Mouse (Mus musculus) urinary bladder, postnatal 25 days (tissue): ENCODE measurements at regions not wholly inside any gene's neighbourhood (a gene's known extent, or its start where the extent isn't known, plus 50 kb on each side); places are given as distances from the start of the nearest gene placed in this dataset.

Experiments
- DNase-seq: peaks from one replicate; pipeline ENCODE4 v3.0.0; 2022; ENCODE audit warnings: low spot score

DNA sequence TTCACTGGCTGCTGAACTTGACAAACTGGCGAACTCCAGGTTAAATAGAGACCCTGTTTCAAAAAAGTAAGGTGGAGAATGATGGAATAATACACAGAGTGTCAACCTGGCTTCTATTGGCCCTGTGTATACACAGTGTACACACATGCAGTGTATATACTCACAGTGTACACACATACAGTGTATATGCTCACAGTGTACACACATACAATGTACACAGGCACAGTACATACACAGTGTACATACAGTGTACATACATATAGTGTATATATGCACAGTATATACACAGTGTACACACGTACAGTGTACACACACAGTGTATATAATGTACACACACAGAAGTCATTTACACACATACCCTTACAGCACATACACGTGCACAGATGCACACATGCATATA is 52.4 kb upstream of the Aldh1b1 start:
- no peak for DNase-seq

DNA sequence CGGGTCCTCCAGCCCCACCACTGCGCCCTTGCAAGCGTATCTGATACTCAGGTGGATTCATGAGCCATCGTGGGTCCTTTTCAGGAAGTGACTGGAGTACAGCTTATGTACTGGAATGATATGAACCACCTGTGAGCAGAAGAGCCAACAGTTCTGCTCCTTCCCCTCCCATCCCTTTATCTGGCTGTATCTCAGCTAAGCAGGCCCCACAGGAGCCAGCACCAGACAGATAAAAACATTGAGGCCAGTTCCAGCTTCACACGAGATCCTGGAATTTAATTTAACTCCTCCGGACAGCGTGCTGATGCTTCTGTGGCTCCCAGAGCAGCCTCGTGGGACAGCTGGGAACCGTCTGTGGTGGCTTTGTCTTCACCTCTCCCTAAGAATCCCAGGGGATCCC is 53.1 kb upstream of the Aldh1b1 start:
- DNase-seq, result no peak

DNA sequence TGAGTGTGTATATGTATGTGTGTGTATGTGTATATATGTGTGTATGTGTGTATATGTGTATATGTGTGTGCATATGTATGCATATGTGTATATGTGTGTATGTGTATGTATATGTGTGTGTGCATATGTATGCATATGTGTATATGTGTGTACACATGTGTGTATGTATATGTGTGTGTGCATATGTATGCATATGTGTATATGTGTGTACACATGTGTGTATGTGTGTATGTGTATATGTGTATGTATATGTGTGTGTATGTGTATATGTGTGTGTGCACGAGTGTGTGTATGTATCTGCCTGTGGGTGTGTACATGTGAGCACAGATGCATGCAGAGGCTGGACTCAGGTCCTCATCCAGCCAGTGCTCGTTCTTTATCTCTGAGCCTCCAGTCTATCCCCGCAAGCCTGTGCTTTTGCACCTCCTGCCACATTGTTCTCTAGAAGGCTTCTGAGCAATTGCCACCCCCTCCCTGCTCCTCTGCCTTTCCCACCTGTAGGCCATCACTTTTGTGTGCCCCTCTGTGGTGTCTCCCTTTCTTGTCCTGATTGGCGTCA is 53.9 kb upstream of the Aldh1b1 start:
- DNase-seq, result no peak

DNA sequence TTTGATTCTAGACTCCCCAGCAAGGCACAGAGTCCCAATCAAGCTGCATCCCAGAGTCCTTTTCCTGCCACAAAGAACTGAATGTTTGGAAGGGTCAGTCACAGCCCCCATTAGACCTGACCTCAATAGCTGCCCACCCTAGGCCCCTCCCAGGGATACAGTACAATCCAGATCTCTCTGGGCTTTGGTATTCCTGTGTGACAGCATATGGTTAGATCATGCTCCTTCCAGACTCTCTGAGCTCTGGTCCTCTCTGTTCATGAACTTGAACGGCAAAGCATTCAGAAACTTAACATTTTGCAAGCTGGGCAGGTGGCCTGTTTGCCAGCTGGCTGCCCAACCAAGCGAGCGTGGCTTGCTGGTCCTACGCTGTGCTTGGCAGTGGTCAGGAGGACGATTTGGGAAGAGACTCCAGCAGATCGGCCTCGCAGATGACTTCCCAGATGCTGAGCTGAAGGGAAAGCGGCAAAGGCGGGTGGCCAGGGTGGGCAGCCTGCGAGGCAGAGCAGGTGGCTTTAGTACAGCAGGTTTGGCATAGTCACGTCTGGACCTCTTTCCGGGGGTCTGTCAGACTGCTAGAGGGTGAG is 58.0 kb upstream of the Aldh1b1 start:
- no peak for DNase-seq

DNA sequence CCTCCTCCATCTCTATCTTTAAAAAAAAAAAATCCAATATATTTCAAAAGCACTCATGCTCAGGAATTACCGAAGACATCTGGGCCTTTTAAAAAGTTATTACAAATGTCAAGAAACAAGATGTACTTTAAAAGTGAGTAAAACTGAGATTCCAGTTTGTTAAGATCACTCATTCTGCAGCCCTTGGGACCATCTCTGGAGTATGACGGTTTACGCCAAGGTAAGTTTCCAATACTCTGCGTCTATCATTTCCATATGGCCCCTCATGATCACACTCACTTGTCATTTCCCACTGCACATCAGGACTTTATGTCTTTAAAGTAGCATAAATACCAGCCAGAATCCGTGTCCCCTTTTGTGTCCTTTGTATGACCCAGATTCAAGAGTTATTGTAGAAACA is 58.5 kb upstream of the Aldh1b1 start:
- no peak for DNase-seq

DNA sequence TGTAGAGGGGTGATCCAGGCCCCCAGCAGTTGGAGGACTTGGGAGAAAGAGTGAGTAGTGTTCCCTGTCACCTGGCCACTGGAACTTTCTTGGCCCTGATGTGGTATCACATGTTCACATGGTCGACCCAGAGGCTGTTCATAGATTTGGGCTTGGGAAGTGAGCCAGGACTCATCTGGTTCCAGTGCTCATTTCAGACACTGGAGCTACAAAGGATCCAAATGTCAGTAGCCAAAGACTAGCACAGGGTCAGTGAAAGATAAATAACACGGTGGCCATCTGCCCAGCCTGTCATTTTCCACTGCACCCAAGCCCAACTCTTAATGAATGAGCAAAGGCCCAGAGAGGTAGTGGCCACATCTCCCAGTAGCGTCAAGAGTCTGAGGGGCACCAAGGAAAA is 59.1 kb upstream of the Aldh1b1 start:
- no peak for DNase-seq

DNA sequence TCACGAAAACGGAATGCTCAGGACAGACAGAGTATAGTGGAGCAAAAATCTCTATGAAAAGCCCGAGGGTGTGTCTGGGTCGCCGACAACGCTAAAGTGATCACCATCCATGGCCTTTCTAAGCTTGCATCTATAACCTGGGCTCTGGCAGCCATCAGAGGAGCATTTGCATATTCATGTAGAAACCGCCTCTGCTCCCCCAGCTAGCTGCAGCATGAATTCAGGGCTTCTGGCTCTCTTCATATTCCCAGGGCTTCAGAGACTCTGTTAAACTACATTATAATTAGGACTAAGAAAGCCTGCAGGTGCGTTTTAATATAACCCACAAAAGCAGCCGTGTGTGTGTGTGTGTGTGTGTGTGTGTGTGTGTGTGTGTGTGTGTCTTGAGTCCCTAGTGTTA is 59.7 kb upstream of the Aldh1b1 start:
- DNase-seq, result no peak

DNA sequence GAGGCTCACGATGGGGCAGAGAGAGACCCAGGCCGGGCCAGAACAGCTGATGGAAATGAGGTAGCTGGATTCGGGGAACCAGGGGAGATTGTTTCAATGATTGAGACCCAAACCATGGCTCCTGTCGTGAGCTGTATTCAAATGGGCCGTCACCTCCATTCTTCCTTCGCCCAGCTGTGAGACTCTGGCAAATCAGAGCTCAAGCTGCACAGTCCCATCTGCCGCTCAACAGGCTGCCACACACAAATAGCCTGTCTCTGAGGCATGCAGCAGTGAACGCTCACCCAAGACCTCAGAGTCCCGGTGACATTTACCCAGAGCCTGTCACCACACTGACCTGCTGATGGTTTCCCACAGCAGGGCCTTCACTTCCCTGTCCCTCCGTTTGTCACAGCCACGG is 60.1 kb upstream of the Aldh1b1 start:
- no peak for DNase-seq

DNA sequence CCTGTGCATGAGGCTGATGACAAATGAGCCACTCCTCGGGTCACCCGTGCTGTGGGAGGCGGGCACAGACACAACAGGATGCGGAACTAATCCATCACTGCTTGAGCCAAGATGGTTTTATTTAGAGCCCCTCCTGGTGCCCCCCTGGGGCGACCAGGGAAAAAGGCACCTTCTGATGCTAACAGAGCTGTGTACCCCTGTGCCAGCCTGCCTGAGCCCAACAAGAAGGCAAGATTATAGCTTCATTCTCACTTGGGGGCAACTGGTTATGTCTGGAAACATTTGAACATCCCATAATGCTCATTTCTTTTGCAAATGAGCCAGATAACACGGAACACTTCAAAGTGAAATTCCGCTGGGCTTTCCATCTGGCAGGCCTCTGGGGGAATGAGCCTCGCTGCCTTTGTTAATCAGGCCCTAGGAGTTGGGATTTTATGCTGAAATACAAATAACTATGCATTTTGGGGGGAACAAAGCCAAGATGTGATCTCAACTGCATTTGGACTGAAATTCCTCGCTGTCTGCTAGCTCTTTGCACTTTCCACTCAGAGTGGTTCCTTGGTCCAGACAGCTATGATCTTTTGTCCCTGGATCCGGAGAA is 62.5 kb upstream of the Aldh1b1 start:
- no peak for DNase-seq

DNA sequence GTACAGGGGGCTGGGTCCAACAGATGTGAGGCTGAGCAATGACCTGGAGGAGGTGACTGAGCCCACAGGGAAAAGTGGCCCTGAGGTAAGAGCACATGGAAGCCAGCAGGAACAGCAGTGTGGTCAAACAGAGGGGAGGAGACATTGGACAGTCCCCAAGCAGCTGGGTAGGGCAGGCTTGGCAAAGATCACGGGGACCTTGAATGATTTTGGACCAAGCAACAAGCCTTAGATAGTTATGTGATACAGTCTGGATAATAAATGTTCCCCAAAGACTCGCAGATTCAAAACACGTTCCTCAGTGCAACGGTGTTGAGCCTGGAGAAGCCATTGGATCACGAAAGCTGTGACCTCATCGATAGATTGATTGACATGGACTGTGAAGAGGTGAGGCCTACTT is 64.8 kb upstream of the Aldh1b1 start:
- DNase-seq, result no peak

DNA sequence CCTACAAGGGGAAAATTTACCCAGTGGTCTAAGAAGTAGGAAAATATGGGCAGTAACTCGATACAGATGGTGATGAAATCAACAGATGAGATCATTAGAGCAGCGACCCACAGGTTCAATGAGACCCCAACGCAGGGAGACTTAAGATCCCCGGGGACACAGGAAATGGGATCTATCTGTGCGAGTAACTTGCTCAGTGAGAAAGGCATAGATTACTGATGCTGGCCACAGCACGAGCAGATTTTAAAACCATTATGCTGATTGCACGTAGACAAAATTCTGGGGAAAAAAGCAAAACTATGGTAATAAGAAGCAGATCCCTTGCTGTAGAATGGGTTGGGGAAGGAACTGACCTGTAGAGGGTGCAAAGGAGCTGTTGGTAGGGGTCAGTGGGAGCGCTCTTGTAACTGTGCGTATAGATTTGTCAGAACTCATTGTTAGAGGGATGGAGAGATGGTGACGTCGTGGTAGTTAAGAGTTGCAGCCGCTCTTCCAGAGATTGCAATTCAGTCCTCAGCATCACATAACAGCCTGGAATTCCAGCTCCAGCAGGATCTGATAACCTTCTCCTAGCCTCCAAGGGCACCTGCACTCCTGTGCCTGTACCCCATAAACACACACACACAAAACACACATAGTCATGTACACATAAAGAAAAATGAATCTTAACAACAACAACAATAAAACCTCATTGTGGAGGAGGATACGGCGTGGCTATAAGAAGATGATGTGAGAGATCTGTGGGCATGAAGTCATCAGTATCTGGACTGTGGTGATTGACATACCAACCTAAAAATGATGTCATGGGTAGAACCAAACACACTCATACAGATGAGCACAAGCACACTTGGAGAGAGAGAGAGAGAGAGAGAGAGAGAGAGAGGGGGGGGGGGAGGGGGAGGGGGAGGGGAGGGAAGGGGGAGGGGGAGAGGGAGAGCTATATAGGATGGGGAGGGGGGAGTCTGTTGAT is 67.7 kb upstream of the Aldh1b1 start:
- DNase-seq, result no peak

DNA sequence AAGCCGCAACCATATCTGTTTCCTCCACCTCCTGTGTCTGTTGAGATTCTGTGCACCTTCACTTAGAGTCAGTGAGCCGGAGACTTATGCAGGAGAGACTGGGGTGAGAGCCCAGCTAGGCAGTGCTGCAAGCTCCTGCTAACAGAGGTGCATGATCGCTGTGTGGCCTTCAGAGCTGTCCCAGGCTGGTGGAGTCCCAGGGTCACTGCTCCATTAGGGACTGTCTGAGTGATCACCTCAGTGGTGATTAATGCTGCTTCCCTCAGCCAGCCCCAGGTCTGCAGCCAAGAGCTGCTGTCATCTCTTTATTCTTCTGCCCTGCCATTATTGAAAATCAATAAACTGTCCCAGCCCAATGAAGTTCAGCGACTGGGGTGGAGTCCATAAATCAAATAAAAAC is 69.0 kb upstream of the Aldh1b1 start:
- DNase-seq, result no peak

DNA sequence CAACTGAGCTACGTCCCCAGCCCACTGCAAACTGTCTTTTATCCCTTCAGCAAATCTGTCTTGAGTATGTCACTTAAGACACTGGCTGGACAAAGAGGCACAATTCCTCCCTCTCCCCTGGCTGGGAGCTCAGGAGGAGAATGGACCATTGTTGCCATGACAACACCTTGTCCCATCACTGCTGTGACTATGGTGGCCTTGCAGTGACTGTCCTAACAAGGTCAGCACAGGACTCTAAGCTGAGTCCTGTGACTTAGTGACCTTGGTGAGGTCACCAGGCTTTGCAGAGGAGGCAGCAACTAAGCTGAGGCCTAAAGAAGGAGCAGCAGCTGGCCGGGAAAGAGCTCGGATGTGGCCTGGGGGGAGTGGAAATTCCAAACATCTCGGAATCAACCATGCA is 70.0 kb upstream of the Aldh1b1 start:
- DNase-seq, result no peak

DNA sequence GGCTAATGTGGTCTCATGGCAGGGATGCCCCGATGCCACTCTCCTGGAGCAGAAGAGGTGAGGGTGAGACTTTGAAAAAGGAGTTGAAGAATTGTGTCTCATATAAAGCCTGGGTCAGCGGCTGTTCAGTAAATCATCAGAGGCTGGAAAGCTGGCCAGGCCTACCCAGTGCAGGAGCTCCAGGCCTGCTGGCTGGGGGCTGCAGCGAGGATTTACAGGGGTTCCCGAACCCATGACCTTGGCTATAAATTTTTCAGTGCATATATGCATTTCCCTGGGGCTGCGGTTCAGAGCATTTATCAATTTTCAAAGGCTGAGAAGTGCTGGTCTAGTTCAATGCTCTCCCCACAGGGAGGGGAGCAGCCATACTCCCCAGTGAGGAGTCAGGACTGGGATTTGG is 70.9 kb upstream of the Aldh1b1 start:
- no peak for DNase-seq

DNA sequence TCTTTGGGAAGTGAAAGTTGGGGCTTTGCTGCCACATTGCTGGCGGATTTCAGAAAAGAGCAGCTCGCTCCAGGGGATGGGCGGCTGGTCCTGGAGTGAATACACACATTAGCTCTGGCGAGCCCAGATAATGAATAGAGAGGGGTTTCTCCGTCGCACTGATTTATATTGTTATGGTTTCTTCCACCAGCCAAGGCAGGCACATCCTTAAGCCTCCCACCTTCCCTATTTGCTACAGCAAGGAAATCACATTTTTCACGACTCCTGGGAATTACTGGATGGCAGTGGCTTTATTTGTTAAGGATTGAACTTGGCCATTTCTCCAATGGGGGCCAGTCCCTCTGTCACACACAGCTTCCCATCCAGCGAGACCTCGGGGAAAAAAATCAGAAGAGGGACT is 71.3 kb upstream of the Aldh1b1 start:
- DNase-seq, result no peak

DNA sequence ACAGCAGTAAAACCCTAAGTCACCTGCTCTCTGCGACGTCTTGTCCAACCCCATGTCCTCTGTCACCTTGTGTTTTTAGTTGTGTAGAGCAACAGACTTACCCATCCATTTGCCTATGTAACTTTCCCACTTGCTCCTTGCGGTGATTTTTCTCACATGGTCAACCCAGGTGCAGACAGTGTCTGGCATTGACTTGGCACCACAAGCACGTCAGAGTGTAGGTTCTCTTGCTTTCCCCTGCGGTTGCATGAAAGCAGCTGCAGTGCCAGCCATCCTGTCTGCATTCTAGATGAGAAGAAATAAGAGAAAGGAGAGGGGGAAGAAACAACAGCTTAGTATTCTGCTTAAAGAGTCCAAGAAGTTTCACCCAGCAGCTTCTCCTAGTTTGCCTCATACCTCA is 72.0 kb upstream of the Aldh1b1 start:
- no peak for DNase-seq

DNA sequence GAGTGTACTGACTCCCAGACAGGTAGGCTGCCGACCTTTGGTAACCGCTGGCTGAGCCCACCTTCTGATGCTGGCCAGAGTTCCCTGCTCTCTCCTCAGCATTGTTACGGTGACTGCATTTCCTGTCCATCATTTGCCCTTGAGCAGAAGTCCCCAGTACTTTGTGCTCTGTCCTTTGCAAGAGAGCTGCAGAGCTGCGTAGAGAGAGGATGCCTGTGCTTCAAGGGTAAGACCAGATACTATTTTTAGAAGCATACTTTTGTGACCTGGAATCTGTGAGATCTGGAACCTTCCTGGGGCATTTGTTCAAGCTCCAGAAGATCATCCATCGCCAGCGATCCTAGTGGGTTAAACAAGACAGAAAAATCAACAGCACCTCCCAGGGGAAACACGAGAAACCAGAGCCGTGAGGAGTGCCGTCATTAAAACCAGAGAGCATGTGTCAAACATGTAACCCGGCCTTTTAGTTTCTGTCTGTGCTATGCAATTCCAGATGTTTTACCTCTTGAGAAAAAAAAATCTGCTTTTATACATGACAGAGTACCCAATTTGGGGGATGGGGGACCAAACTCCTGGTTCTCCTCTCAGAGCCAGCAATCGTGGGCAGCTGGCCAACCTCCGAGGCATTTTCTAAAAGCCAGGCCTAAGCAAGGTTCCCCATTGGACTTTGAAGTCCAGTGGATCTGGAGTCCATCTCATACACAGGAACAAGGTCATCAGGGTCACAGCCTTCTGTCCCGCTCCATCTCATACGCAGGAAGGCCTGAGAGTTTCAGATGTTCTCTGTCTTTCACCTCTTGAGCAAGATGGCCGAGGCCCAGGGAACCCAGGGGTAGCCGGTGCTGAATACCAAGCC is 73.5 kb upstream of the Aldh1b1 start:
- DNase-seq, result no peak

DNA sequence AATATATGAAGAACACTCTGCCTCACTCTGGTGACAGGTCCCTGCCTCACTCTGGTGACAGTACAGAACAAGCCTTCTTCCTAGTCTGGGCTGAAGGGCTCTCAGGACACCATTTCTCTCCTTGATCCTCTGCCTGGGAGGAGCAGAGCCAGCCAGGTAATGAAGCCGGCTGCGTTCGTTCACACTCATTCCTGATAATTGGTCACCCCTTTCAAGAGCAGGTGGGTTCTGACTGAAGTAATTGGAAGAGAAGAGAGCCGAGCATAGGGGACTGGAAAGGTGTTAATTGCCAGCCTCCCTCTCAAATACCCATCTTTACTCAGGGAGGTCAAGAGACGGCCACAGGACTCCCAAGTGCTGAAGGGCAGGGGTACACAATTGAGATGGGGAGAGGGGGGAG is 78.5 kb upstream of the Aldh1b1 start:
- no peak for DNase-seq

DNA sequence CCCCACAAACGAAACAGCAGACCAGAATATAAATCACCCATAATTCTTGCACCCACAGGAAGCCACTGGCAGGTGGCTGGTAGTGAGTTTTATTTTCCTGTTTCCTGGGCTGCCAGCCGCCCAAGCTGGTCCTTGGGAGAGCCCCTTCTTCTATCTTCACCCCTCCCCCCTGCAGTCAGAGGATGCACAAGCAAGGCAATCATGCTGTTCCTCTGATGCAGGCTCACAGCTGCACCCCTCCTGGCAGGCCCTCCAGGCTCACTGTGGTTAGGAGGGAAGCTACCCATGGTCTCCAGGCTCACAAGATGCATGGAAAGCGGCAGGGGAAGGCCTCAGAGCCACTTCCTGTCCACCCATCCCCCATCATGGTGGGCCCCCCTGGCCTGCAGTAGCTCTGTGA is 79.3 kb upstream of the Aldh1b1 start:
- no peak for DNase-seq

DNA sequence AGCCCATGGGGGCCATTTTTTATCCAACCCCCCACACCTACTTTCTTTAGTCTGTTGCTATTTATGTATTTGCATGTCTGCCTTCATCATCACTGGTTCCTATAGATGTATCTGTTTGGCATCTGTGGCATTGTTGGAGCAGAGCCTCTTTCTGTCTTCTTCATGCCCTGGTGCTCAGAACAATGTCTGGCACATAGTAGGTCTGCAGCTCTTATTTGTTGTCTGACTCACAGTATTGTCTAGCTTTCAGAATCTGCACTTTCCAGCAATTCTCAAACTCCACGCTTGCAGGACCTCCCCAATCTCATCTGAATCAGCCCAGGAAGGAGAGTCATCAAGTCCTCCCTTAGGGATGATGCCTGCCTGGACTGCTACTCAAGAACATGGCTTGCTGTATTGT is 82.9 kb upstream of the Aldh1b1 start:
- no peak for DNase-seq

DNA sequence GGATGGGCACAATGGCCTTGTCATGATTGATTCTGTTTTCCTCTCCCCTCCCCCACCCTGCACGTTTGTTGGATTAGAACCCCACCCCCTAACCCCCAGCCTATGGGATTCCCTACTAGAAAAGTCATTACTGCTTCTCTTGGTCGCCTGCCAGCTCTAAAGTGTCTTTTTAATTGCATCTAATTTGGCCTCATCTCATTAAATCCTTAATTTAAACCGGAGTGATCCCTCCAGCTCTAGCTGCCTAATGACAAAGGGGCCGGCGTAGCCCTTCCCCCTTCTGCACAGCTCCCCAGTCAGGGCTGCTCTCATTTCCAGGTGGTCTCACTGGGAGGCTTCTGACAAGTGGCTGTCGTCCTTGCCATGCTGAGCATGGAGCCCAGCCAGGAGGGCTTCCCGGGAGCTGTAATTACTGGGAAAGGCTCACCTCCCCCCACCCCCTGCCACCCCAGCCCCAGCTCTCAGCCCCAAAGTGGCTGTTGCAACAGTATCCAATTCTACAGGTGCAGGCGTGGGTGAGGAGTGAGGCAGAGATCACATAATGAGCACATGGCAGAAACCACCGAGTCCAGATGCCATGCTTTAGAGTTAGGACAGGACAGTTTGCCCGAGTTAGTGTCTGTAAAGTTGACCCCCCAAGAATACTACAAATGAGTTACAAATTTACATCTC is 84.8 kb upstream of the Aldh1b1 start:
- DNase-seq, result no peak
